Mouse (Mus musculus): ENCODE results near the gene Mia. TPM values are rescaled to one million over a fixed set of nuclear protein-coding genes. Genes with fewer than 3 reads are reported as not detected.
A peak's percentile ranks its signal among the peaks of the same experiment; 100 is the strongest.

Mia gene
- 1 to 10 TPM in 1 of 2 experiments, under 1 TPM in 1; 0.62 to 2.3 TPM for total RNA-seq (2021)
- long read RNA-seq, experiment 1: 0 reads
- long read RNA-seq, experiment 2, partial matches to known transcripts: 1 of 3 reads
- long read RNA-seq, experiment 2, other reads (novel, unspliced or antisense): 0 of 3 reads

DNA sequence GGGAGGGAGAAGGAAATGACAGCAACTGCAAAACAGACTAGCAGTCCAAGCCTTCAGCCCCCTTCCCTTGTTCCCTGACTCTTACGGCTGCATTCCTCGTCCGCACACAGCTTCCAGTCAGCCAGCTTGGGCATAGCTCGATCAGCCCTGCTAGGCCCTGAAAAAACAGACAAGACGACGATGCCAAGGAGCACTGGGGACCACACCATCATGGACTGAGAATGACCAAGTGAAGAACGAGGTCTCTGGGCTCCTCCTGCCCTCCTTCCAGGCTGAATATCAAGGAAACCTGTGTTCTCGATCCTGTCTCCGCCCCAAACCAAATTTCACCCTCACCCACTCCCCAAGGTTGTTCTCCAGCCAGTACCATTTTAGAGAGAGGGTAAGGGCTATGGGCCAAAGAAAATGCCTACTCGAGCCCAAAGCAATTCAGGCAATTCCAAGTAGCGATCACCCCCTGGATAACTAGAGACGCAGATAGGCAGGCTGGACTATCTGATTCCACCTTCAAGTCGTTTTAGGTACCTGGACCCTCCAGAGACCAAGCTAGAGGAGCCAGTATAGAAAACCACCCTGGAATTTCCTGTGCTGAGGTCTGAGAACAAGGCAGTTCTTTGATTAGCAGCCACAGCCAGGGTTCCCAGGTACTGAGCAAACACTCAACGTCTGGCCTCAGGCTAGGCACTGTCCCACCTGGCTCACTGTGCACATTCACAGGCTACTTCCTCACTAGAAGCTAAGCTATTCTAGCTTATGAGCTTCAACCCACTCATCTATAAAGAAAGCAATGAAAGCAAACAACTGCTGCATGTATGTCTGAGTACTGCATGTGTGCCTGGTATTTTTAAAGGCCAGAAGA lies at the start of gene Mia, which contains the start of gene Gm21983:
Gene Mia, minus strand, starts transcription at position 321 of the 859 bp plus-strand sequence.
Gene Gm21983, minus strand, starts transcription at position 250 of the 859 bp plus-strand sequence.
- no peak for DNase-seq (ENCODE audit: low spot score in 2 of 2)

- DNase-seq (ENCODE audit: low spot score in 2 of 2): no peak
These were observed 47.9 kb upstream of the Mia start for GRCm38 (mm10) chr7:27228865-27229264.

- DNase-seq (ENCODE audit: low spot score in 2 of 2): peak; percentile 71 to 85
These were observed 47.4 kb upstream of the Mia start, which contains the start of gene Itpkc for GRCm38 (mm10) chr7:27228281-27228821. Gene Itpkc (minus strand): TSS chr7:27228661.

DNA sequence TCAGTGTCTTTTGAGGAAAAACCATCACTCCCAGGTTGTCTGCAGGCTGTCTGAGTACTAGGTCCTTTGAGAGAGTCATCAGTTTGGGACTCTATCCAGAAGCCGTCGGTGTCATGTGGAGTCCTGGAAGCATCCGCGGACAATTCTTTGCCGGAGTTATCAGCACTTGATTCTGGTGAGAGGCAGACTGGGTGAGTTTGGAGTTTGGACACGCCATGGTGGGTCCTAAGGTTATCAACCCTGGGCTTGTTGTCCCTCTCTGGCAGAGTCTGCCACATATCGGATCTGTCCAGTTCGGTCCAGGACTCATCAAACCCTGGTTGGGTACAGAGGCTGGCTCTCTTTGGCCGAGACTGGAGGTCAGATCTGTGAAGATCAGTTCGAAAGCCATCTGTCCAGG lies 46.7 kb upstream of the Mia start:
- DNase-seq (ENCODE audit: low spot score in 2 of 2): no peak

- DNase-seq (ENCODE audit: low spot score in 2 of 2): no peak
These were observed 46.3 kb upstream of the Mia start for GRCm38 (mm10) chr7:27227276-27227675.

DNA sequence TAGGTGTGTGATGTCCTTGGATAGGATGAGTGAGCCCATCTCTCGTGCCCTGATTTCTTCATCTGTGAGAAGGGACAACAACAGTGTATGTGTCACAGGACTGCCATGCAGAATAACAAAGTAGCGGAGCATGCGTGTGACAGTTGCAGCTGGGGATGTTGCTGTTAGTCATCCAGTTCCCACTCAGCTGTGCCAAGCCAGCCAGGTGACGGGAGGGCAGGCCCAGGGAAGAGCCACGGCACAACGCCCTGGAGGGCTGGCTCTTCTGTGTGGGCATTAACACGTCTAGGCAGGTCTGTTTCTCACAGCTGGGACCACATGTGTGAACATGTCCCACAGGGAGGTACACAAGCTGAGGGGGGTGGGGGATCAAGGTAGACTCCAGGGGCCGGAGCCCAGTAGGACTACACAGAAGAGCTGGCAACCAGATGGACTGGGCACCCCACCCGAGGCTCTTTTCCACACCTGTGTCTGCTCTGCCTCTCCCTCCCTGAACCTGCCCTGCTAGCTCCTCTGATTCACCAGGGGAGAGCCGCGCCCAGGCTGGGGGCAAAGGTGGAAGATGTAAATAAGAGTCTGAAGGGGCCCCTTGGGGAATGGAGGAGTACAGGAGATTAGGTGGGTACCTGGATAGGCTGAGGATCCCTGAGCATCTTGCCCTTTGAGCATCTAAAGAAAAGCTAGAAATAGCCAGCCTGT lies 44.1 kb upstream of the Mia start:
- no peak for DNase-seq (ENCODE audit: low spot score in 2 of 2)

GRCm38 (mm10) chr7:27222538-27222937 lies 41.6 kb upstream of the Mia start:
- DNase-seq (ENCODE audit: low spot score in 2 of 2): no peak

GRCm38 (mm10) chr7:27221939-27222338 lies 41.0 kb upstream of the Mia start:
- DNase-seq (ENCODE audit: low spot score in 2 of 2): no peak

- DNase-seq (ENCODE audit: low spot score in 2 of 2): no peak
These were observed 39.0 kb upstream of the Mia start for GRCm38 (mm10) chr7:27219937-27220336.

DNA sequence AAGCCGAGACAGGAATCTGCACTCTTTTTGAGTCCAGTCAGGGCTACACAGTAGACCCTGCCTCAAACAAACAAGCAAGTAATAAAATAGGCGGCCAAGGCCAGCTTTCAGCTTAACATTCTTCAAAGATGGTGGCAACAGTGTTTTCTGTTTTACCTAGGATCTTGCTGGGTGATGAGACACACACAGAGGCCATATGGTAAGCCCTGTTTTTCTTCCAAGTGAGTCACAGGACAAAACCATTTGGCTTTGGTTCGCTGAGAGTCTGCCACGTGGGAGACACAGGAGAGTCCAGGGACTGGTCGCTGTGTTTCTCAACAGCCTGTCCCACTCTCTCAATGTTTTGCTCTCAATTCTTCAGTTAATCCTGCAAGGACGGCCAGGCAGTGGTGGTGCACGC lies 37.6 kb upstream of the Mia start:
- DNase-seq (ENCODE audit: low spot score in 2 of 2): no peak

DNA sequence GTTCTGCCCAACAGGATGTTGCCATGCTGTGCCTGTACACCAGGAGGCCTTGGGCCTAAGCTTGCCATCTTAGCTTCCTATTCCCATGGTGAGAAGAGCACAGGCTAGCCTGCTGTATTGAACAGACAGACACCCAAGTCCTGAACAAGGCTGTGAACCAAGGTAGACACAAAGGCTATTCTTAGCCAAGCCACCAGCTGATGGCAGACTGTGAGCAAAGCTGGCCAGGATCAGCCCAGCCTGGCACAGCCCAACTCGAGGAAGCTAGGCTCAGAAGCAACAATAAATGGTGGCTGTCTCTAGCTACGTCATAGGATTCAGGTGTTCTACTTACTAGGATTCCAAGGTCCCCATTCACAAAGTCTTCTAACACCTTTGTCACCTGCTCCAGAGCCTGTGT lies 31.7 kb upstream of the Mia start:
- no peak for DNase-seq (ENCODE audit: low spot score in 2 of 2)

GRCm38 (mm10) chr7:27203730-27204449 lies 22.9 kb upstream of the Mia start:
- no peak for DNase-seq (ENCODE audit: low spot score in 2 of 2)

DNA sequence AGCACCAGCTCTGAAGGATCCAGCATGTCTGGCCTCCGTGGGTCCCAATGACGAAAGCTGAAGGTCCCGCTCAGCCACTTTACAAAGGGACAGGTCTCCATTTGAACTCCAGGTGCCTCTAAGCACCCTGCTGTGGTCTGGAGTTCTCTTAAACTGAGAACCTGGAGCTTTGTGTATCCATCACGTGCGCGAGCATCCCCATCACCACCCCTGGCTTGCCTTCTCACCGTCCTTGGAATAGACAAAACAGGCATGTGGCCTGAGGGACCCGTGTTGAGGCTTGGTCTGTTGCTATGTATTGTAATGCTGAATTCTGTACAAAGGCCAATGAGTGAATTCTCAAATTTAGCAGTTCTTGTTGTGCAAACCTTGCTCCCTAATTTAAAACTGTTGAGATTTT lies 17.8 kb upstream of the Mia start:
- no peak for DNase-seq (ENCODE audit: low spot score in 2 of 2)

DNA sequence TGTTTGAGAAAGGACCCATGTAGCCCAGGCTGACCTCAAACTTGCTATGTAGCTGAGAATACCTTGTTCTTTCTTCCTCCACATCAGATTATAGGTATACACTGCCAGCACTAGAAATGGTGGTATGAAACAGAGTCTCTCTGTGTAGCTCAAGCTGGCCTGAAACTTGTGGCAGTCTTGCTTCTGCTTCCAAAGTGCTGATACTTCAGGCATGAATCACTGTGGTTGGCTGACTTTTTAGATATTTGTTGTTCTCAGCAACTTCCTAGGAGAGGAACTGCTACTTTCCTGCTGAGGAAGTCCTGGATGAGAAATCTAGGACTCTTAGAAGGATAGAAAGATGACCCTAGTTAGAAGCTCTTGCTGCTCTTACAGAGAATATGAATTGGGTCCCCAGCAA lies 17.4 kb upstream of the Mia start:
- DNase-seq (ENCODE audit: low spot score in 2 of 2): no peak

- no peak for DNase-seq (ENCODE audit: low spot score in 2 of 2)
These were observed 16.7 kb upstream of the Mia start for GRCm38 (mm10) chr7:27197634-27198033.

DNA sequence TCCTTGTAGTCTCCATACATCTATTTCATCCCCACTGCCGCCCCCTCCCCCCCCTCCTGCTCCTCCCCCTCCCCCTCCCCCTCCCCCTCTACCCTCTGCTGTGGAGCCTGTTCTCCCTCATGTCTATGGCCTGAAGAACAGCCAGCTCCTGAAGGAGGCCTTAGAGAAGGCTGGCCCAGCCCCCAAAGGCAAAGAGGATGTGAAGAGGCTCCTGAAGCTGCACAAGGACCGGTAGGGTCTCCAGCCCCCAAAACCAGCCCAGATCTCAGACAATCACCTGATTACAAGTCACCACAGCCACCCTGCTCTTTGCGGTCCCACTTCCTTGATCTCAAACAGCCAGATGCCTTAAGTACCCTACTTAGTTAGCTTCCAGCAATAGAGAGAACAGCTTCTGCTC lies 16.2 kb upstream of the Mia start:
- DNase-seq (ENCODE audit: low spot score in 2 of 2): no peak

- DNase-seq (ENCODE audit: low spot score in 2 of 2): peak; percentile 71 to 88
These were observed 15.0 kb upstream of the Mia start, which contains the start of the genes BC024978 and Snrpa for GRCm38 (mm10) chr7:27195681-27196611. Gene BC024978 (plus strand): TSS chr7:27195781. Gene Snrpa (minus strand): TSS chr7:27196271.

DNA sequence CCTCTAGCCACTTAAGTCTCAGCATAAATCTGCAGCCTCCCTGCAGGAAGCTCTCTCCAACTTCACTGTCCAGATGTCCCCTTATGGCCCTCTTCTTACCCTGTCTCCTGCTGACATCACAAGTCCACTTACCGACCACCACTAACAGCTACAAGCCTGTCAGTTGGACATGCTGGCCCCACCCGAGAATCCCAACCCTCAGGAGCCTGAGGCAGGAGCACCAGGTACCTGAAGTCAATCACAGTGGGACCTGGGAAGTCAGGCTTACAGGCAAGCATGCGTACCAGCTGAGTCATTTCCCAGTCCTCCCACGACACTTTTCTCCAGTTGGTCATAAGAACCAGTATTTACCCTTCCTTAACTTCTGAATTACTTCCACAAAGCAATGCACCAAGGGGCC lies 12.8 kb upstream of the Mia start:
- DNase-seq (ENCODE audit: low spot score in 2 of 2): no peak

GRCm38 (mm10) chr7:27192434-27192833 lies 11.5 kb upstream of the Mia start:
- no peak for DNase-seq (ENCODE audit: low spot score in 2 of 2)
